Mouse (Mus musculus) midbrain, embryonic 10.5 days (tissue): ENCODE measurements around the gene Bbs12. TPM values are rescaled to one million over a fixed set of nuclear protein-coding genes. Genes with fewer than 3 reads are reported as not detected.

ENCODE experiments used
- DNase-seq: peaks from one replicate; pipeline ENCODE4 v3.0.0-alpha.2; 2017; ENCODE audit warnings: low spot score
- H3K27ac ChIP-seq: fragments of 300-500 bp; sonication (generic); replicated peaks from 2 replicates; pipeline ENCODE4 v1.5.1; 2016; ENCODE audit warnings: mild to moderate bottlenecking
- H3K27me3 ChIP-seq: fragments of 300-500 bp; sonication (generic); 2 replicates; pipeline ENCODE4 v1.6.1; 2016; ENCODE audit warnings: low read depth, mild to moderate bottlenecking; ENCODE audit not compliant: poor library complexity, severe bottlenecking
- H3K36me3 ChIP-seq: fragments of 300-500 bp; sonication (generic); 2 replicates; pipeline ENCODE4 v1.6.1; 2016; ENCODE audit warnings: mild to moderate bottlenecking, moderate library complexity
- H3K4me1 ChIP-seq: fragments of 300-500 bp; sonication (generic); 2 replicates; pipeline ENCODE4 v1.6.1; 2016
- H3K4me3 ChIP-seq: fragments of 300-500 bp; sonication (generic); 2 replicates; pipeline ENCODE4 v1.5.1; 2016; ENCODE audit warnings: mild to moderate bottlenecking, moderate library complexity
- H3K9me3 ChIP-seq: fragments of 300-500 bp; sonication (generic); replicated peaks from 2 replicates; pipeline ENCODE4 v1.6.1; 2016; ENCODE audit warnings: mild to moderate bottlenecking
- WGBS: fragments of 180-500 bp; shearing (Covaris S2); methylation state at CpG from one replicate; pipeline ENCODE4 v1.1.7; 2016; 5-methylcytosine and 5-hydroxymethylcytosine counted together
- polyA plus RNA-seq: library from polyadenylated mRNA; unstranded; fragments of >200 nt; fragmentation: Nextera tagmentation; extraction: Ambion mirVana; gene quantifications from 2 replicates; pipeline ENCODE4 v1.2.1, GENCODE M21; 2016

The Bbs12 gene
- polyA plus RNA-seq, 1 experiment from 2014 or later: 8.8 TPM

DNA sequence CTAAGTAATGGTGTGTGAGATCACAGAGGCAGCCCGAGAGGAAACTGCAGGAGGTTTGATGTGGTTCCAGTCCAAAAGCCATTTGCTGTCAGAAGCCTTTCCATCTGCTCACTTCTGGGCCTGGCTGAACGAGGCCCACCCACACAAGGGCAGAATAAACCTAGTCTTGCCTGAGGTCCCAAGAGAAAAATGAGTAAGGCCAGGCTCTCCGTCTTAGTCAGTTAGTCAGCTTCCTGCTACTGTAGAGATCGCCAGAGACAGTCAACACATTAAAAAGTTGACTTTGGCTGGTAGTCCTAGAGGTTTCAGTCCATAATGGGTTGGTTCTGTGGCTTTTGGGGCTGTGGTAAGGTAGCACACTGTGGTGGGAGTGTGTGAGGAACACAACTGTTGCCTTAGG is 58.1 kb downstream of the Bbs12 start:
- WGBS: 79% methylated on average over 4 of the region's 4 CpGs
- H3K4me1 ChIP-seq: no peaks in the 10 kb centered on the region
- no peak for DNase-seq
- H3K27me3 ChIP-seq: no peaks in the 10 kb centered on the region
- no peaks in the 10 kb centered on the region for H3K9me3 ChIP-seq
- H3K36me3 ChIP-seq: no peaks in the 10 kb centered on the region
- H3K27ac ChIP-seq: no peak overlapping the region
- H3K4me3 ChIP-seq: no peak overlapping the region

Other genes with a start within 250 kb of the Bbs12 start
- 0.66 and 0.67 TPM in 2 replicates for gene Adad1, start 249.0 kb upstream of the Bbs12 start, polyA plus RNA-seq
- 0.17 and 0.20 TPM in 2 replicates for gene Il2, start 186.6 kb upstream of the Bbs12 start, polyA plus RNA-seq
- not detected in 2 replicates for gene Il21, start 79.9 kb upstream of the Bbs12 start, polyA plus RNA-seq
- gene Cetn4, start 154 bp downstream of the Bbs12 start, polyA plus RNA-seq: 1.7 and 2.7 TPM in 2 replicates
- gene Fgf2, start 35.8 kb downstream of the Bbs12 start, polyA plus RNA-seq: 0.35 and 0.57 TPM in 2 replicates
- gene Spata5, start 107.3 kb downstream of the Bbs12 start, polyA plus RNA-seq: 40.1 and 48.9 TPM in 2 replicates
- 3.8 and 5.0 TPM in 2 replicates for gene Nudt6, start 107.7 kb downstream of the Bbs12 start, polyA plus RNA-seq